Mouse (Mus musculus) WW6 (cell line): Measurements from ENCODE around the gene Foxg1.

Experiments used
- DNase-seq: peaks from one replicate; pipeline ENCODE4 v3.0.0-alpha.2; 2013; ENCODE audit warnings: low read depth, low spot score

Gene Foxg1

GRCm38 (mm10) chr12:49409833-49410232 is 27.4 kb downstream of the Foxg1 start:
- DNase-seq: no peak

- no peak for DNase-seq
These were observed 35.5 kb downstream of the Foxg1 start for GRCm38 (mm10) chr12:49417963-49418362.
